ENCODE assay signal across 8 mouse cellular contexts in genomic region chr4:98243941-98244929, GRCm38 (mm10).
DNase-seq lines count a peak whose midpoint lies in the region; ATAC-seq and TF ChIP-seq lines count a peak whose summit lies in the region.

No protein-coding gene starts in this region.

- ATAC-seq in embryonic facial prominence, embryonic 11.5 days (replicated peaks; ENCODE audit: insufficient number of reproducible peaks, low FRiP score, low TSS enrichment, low read depth) = peak; percentile 79
- no peak for ATAC-seq in heart, embryonic 12.5 days (ENCODE audit: insufficient number of reproducible peaks, low FRiP score)
- ATAC-seq in limb, embryonic 12.5 days (ENCODE audit: insufficient number of reproducible peaks, insufficient read depth, low FRiP score, low TSS enrichment, low read depth) = peak; percentile 88
- peak; percentile 84 for ATAC-seq in neural tube, embryonic 13.5 days (ENCODE audit: low read depth)

- TF ChIP-seq POLR2A in kidney, adult 2 months (IDR thresholded peaks at IDR 0.05; ENCODE audit: low read depth, low read length) = no peak

- H3K9me3 ChIP-seq in embryonic facial prominence, embryonic 11.5 days (replicated peaks; ENCODE audit: control insufficient read depth, low read length) = no peaks in the 10 kb centered on the region
- 0 out of 2 replicates have a peak, but pooled peaks cover 3% of the 10 kb centered on the region for H3K9me3 ChIP-seq in heart, embryonic 12.5 days (replicated peaks)
- H3K9me3 ChIP-seq in limb, embryonic 12.5 days = no peaks in the 10 kb centered on the region
- no peaks in the 10 kb centered on the region for H3K9me3 ChIP-seq in neural tube, embryonic 13.5 days

- peak overlapping the region; percentile 67 for H3K27ac ChIP-seq in embryonic facial prominence, embryonic 11.5 days (replicated peaks; ENCODE audit: low read depth, low read length)
- peak overlapping the region; percentile 60 for H3K27ac ChIP-seq in heart, embryonic 12.5 days (ENCODE audit: poor library complexity, severe bottlenecking)
- H3K27ac ChIP-seq in kidney, adult 2 months (ENCODE audit: insufficient read depth, low read depth, low read length) = no peak overlapping the region
- peak overlapping the region; percentile 87 for H3K27ac ChIP-seq in limb, embryonic 12.5 days
- H3K27ac ChIP-seq in neural tube, embryonic 13.5 days (replicated peaks) = peak overlapping the region; percentile 63

- H3K9ac ChIP-seq in embryonic facial prominence, embryonic 11.5 days (replicated peaks; ENCODE audit: low read length) = no peak overlapping the region
- H3K9ac ChIP-seq in heart, embryonic 12.5 days = peak overlapping the region; percentile 43
- H3K9ac ChIP-seq in limb, embryonic 12.5 days (replicated peaks) = peak overlapping the region; percentile 23; the same call in 1 of the 2 replicates
- peak overlapping the region; percentile 57 for H3K9ac ChIP-seq in neural tube, embryonic 13.5 days

- no peak for TF ChIP-seq CTCF in kidney, adult 2 months (conservative IDR thresholded peaks at IDR 0.05; ENCODE audit: insufficient read depth, insufficient read length, low read depth, low read length)

- no peaks in the 10 kb centered on the region for H3K27me3 ChIP-seq in embryonic facial prominence, embryonic 11.5 days (ENCODE audit: control insufficient read depth, insufficient read depth, low read length)
- no peaks in the 10 kb centered on the region for H3K27me3 ChIP-seq in heart, embryonic 12.5 days (replicated peaks)
- H3K27me3 ChIP-seq in kidney, adult 2 months (replicated peaks; ENCODE audit: control insufficient read depth, insufficient read depth, low read length) = no peaks in the 10 kb centered on the region
- H3K27me3 ChIP-seq in limb, embryonic 12.5 days = no peaks in the 10 kb centered on the region
- no peaks in the 10 kb centered on the region for H3K27me3 ChIP-seq in neural tube, embryonic 13.5 days

- no peaks in the 10 kb centered on the region for H3K36me3 ChIP-seq in embryonic facial prominence, embryonic 11.5 days (replicated peaks; ENCODE audit: control insufficient read depth, insufficient read depth, low read depth, low read length)
- no peaks in the 10 kb centered on the region for H3K36me3 ChIP-seq in heart, embryonic 12.5 days
- no peaks in the 10 kb centered on the region for H3K36me3 ChIP-seq in kidney, adult 2 months (ENCODE audit: control insufficient read depth, insufficient read depth, low read length)
- no peaks in the 10 kb centered on the region for H3K36me3 ChIP-seq in limb, embryonic 12.5 days
- H3K36me3 ChIP-seq in neural tube, embryonic 13.5 days = no peaks in the 10 kb centered on the region

- peak overlapping the region; percentile 43 for H3K4me2 ChIP-seq in embryonic facial prominence, embryonic 11.5 days (ENCODE audit: low read depth, low read length)
- H3K4me2 ChIP-seq in heart, embryonic 12.5 days = peak overlapping the region; percentile 68
- peak overlapping the region; percentile 49 for H3K4me2 ChIP-seq in limb, embryonic 12.5 days
- peak overlapping the region; percentile 57 for H3K4me2 ChIP-seq in neural tube, embryonic 13.5 days

- DNase-seq in adrenal gland, postnatal 14 days = peak; percentile 16
- DNase-seq in adrenal gland, adult 8-10 months = no peak
- DNase-seq in embryonic facial prominence, embryonic 11.5 days (ENCODE audit: low spot score) = peak; percentile 70
- peak; percentile 19 for DNase-seq in kidney, adult 2 months
- DNase-seq in urinary bladder, postnatal 25 days (ENCODE audit: low spot score) = no peak

- no peaks in the 10 kb centered on the region for H3K4me1 ChIP-seq in embryonic facial prominence, embryonic 11.5 days (ENCODE audit: control insufficient read depth, insufficient read depth, low read length)
- H3K4me1 ChIP-seq in heart, embryonic 12.5 days (replicated peaks) = peaks cover 16% of the 10 kb centered on the region
- H3K4me1 ChIP-seq in kidney, adult 2 months (ENCODE audit: control insufficient read depth, insufficient read depth, low read length) = no peaks in the 10 kb centered on the region
- H3K4me1 ChIP-seq in limb, embryonic 12.5 days (replicated peaks) = peaks cover 29% of the 10 kb centered on the region
- H3K4me1 ChIP-seq in neural tube, embryonic 13.5 days (replicated peaks) = peaks cover 19% of the 10 kb centered on the region

- WGBS in embryonic facial prominence, embryonic 11.5 days = 6% methylated on average over 15 of the region's 16 CpGs
- 10% methylated on average over 14 of the region's 16 CpGs for WGBS in heart, embryonic 12.5 days
- WGBS in kidney, adult 2 months = 12% methylated on average over 15 of the region's 16 CpGs
- 3% methylated on average over 15 of the region's 16 CpGs for WGBS in limb, embryonic 12.5 days
- WGBS in neural tube, embryonic 13.5 days = 7% methylated on average over 14 of the region's 16 CpGs

- 0 out of 2 replicates have a peak overlapping the region, but pooled peaks have one; percentile 6 for H3K4me3 ChIP-seq in embryonic facial prominence, embryonic 11.5 days (ENCODE audit: low read depth, low read length)
- H3K4me3 ChIP-seq in heart, embryonic 12.5 days = peak overlapping the region; percentile 38
- H3K4me3 ChIP-seq in kidney, adult 2 months (ENCODE audit: insufficient read depth, low read depth, low read length) = no peak overlapping the region
- H3K4me3 ChIP-seq in limb, embryonic 12.5 days (replicated peaks) = peak overlapping the region; percentile 19
- peak overlapping the region; percentile 28 for H3K4me3 ChIP-seq in neural tube, embryonic 13.5 days

Comparison
In these comparisons a context has a peak if more than half of its experiments do, and no peak if none do; other contexts are left out.
1. DNase-seq: peak in adrenal gland, postnatal 14 days (single experiment), embryonic facial prominence, embryonic 11.5 days (single experiment) and kidney, adult 2 months (single experiment); none in adrenal gland, adult 8-10 months (single experiment) and urinary bladder, postnatal 25 days (single experiment).
2. Peak in every context shown above with its lines, with median percentiles within 50 percentile points of each other: H3K4me2 ChIP-seq.